Comparison of ENCODE assay signal across 23 mouse cellular contexts in genomic region chr14:13906461-13906860, GRCm38 (mm10). TPM values are rescaled to one million over a fixed set of nuclear protein-coding genes. Genes with fewer than 3 reads are reported as not detected.
"Had no signal": no experiment of that assay in that cellular context is flagged by ENCODE, and none has a peak within 500 bp of the region (broad histone marks: within the 10 kb centered on the region; RNA-seq: fewer than 3 reads in every experiment).

No protein-coding gene starts in this region.

- H3K4me3 ChIP-seq: lung, embryonic 15.5 days; midbrain, embryonic 10.5 days; midbrain, embryonic 12.5 days; midbrain, embryonic 15.5 days; neural tube, embryonic 12.5 days; stomach, embryonic 15.5 days had no signal

- ATAC-seq: liver, postnatal 0 days; lung, postnatal 0 days; midbrain, embryonic 15.5 days had no signal

- H3K36me3 ChIP-seq: lung, embryonic 15.5 days; midbrain, embryonic 10.5 days; midbrain, embryonic 12.5 days; midbrain, embryonic 15.5 days; neural tube, embryonic 12.5 days; stomach, embryonic 15.5 days had no signal

- H3K4me1 ChIP-seq: lung, embryonic 15.5 days; midbrain, embryonic 12.5 days; midbrain, embryonic 15.5 days; neural tube, embryonic 12.5 days; stomach, embryonic 15.5 days had no signal

- H3K9ac ChIP-seq: liver, postnatal 0 days; lung, embryonic 15.5 days; midbrain, embryonic 12.5 days; midbrain, embryonic 15.5 days; neural tube, embryonic 12.5 days; stomach, embryonic 15.5 days had no signal

- H3K4me2 ChIP-seq: lung, embryonic 15.5 days; midbrain, embryonic 12.5 days; midbrain, embryonic 15.5 days; neural tube, embryonic 12.5 days; stomach, embryonic 15.5 days had no signal

- DNase-seq: liver, postnatal 0 days; lung, adult 2 months; lung, postnatal 4 days; right cerebral cortex, postnatal 14 days; thymus, adult 2 months; thymus, postnatal 25 days; thymus, postnatal 4 days had no signal

- H3K9me3 ChIP-seq: lung, embryonic 15.5 days; midbrain, embryonic 10.5 days; midbrain, embryonic 12.5 days; midbrain, embryonic 15.5 days; neural tube, embryonic 12.5 days; stomach, embryonic 15.5 days had no signal

- H3K27me3 ChIP-seq: lung, embryonic 15.5 days; midbrain, embryonic 12.5 days; midbrain, embryonic 15.5 days; neural tube, embryonic 12.5 days; stomach, embryonic 15.5 days had no signal

- H3K27ac ChIP-seq: lung, embryonic 15.5 days; midbrain, embryonic 10.5 days; midbrain, embryonic 12.5 days; midbrain, embryonic 15.5 days; neural tube, embryonic 12.5 days; stomach, embryonic 15.5 days; stomach, postnatal 0 days had no signal

RNA-seq across cellular contexts. Expression of gene Gm281, which starts 7.8 kb away (rescaled TPM):
- total RNA-seq: megakaryocyte, adult 5-6 weeks; megakaryocyte-erythroid progenitor cell, adult 5-6 weeks; midbrain, postnatal 0 days; monocyte, adult 5-6 weeks; neutrophil, adult 5-6 weeks had no signal
- polyA plus RNA-seq: liver, postnatal 0 days; lung, embryonic 15.5 days; midbrain, embryonic 10.5 days; midbrain, embryonic 12.5 days; midbrain, embryonic 15.5 days; midbrain, postnatal 0 days; neural tube, embryonic 14.5 days; spleen, adult 2 months; stomach, embryonic 15.5 days; stomach, postnatal 0 days; urinary bladder, adult 2 months had no signal
